Mouse (Mus musculus) monocyte, adult 2 months (primary cell): ENCODE results near the gene Hrasls5.

Source experiments
- DNase-seq, 2 experiments: peaks; one replicate each; pipeline ENCODE4 v3.0.0; 2022; ENCODE audit warnings: low spot score in 2 of 2, low read depth in 1 of 2

Gene Hrasls5

GRCm38 (mm10) chr19:7606801-7607689 is 5.3 kb upstream of the Hrasls5 start, which contains the start of gene Lgals12:
Lgals12 (minus strand) TSS chr19:7607193.
- no peak for DNase-seq

- DNase-seq, result no peak
Measured at GRCm38 (mm10) chr19:7607690-7608201, 4.6 kb upstream of the Hrasls5 start.

GRCm38 (mm10) chr19:7613151-7613550 is 810 bp downstream of the Hrasls5 start:
- no peak for DNase-seq

- DNase-seq, result no peak
Measured at GRCm38 (mm10) chr19:7616231-7616930, 4.0 kb downstream of the Hrasls5 start.

DNA sequence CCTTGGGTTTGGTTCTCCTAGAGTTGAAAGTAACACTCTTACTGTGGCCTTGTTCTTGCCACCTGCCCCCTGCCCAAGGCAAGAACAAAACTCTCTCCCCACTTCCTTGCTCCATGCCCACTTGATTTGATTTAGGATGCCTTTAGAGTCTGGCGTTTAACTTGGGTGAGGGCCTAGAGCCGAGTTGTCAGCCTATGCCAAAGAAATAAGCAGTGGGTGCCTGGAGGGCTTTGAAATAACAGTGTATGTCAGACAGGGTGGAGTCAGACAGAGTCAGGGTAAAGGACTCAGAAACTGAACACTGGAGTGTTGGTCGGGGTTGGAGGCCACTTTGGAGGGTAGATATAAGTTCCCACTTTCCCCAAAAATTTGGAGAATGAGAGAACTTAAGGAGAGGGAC is 4.7 kb downstream of the Hrasls5 start:
- DNase-seq, result no peak

GRCm38 (mm10) chr19:7617696-7618095 is 5.4 kb downstream of the Hrasls5 start:
- no peak for DNase-seq

DNA sequence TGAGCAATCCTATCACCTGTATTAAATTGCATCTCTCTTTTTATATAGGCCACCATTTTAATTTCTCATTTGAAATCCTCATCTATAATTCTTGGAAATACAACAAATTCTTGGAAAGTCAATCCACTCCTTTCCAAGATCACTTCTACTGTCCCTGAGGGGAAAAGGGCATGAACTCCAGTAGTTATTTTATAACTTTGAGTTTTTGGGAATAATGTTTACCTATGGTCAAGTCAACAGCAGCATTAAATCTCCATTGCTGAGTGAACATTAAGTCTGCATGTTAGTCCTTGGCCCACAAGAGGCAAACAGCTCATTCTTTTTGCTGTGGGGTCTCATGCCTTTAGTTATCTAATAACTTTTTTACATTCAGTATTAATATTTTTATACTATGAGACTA is 20.7 kb downstream of the Hrasls5 start:
- DNase-seq, result no peak

DNA sequence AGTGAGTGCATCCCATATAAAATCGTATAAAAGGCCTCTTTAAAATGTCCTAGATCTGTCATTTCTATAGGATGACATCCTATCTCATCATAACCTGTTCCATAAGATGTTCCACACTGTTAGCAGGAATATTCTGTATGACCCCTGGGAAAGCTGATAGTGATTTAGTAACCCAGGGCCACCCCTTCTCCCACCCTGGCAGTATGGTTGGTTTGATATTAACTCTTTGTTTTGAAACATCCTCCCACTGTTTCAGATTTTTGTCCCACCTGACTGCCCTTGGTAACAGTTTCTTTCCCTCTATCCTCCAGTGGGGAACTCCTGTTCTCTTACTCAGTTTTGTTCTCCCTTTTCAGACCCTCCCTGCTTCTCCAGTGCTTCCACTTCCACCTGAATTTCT is 21.4 kb downstream of the Hrasls5 start:
- DNase-seq, result no peak

DNA sequence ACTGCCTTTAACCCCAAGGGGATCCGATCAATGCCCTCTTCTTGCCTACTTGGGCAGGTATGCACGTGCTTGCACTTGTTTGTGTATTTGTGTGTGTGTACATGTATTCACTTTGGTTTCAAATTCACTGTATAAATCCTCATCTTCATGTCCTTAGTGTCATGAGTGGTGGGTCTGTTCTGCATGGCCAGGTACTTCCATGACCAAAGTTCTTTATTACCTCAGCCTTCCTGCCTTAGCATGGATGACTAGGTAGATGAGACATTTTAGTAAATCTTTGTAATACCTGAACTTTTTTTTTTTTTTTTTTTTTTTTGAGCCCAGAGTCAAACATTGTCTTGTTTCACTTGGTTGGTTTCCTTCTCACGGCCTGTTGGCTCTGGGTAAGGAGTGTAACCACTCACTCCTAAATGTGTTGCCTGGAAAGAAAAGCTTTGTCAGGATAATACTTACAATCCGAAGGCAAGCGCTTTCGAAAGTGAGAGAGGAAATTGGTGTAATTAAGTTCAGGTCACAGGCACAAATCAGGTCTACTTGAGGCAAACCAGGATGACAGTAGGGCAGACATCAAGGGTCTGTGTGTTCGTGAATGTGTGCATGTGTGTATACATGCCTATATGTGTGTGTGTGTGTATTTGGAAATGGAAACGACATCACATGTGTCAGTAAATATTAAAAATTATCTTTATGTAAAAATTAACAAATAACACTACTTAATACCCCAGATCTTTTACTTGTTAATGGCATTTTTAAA is 36.7 kb downstream of the Hrasls5 start:
- no peak for DNase-seq

DNA sequence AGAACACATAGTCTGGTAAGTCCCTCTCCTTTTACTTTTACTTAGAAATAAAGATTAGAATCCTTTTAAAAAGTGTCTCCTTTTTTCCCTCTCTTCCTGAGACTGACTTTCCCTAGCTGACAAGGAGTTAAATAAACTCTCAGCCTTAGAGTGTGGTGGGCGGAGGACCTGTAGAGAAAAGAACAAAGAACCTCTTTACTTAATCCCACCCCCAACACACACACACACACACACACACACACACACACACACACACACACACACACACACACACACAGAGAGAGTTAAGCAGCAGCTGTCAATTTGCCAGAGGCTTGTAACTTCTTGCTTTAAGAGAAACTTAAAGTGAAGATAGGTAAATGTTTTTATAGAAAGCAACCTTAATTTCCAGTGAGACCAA is 59.7 kb downstream of the Hrasls5 start:
- DNase-seq, result no peak

GRCm38 (mm10) chr19:7687988-7688387 is 75.6 kb downstream of the Hrasls5 start:
- DNase-seq, result no peak
